Mouse (Mus musculus) CH12.LX (cell line): ENCODE measurements around the gene Zfp507. TPM values are rescaled to one million over a fixed set of nuclear protein-coding genes. Genes with fewer than 3 reads are reported as not detected.

Source experiments
- DNase-seq: peaks from one replicate; pipeline ENCODE4 v3.0.0-alpha.2; 2013; ENCODE audit errors: extremely low read depth
- H3K27ac ChIP-seq: 2 replicates; pipeline ENCODE4 v1.5.1; 2012; ENCODE audit warnings: low read depth, mild to moderate bottlenecking, control low read depth, moderate library complexity; ENCODE audit not compliant: insufficient read depth
- H3K27me3 ChIP-seq: replicated peaks from 2 replicates; pipeline ENCODE3; 2012; ENCODE audit warnings: inconsistent platforms
- H3K36me3 ChIP-seq, 2 experiments: replicated peaks in 1 of 2; 2 replicates each; pipeline versions ENCODE3 to v1.6.1; 2012; ENCODE audit warnings: inconsistent platforms in 1 of 2, low read length in 1 of 2, mild to moderate bottlenecking in 1 of 2, mixed read lengths in 1 of 2, moderate library complexity in 1 of 2; ENCODE audit not compliant: control insufficient read depth in 1 of 2, insufficient read depth in 1 of 2
- H3K4me1 ChIP-seq, 2 experiments: 2 replicates each; pipeline ENCODE4 v1.6.1; 2012; ENCODE audit warnings: inconsistent platforms in 1 of 2, moderate library complexity in 1 of 2; ENCODE audit not compliant: insufficient read depth in 2 of 2, control insufficient read depth in 1 of 2
- H3K4me2 ChIP-seq: 2 replicates; pipeline ENCODE4 v1.6.1; 2012; ENCODE audit warnings: low read depth, mild to moderate bottlenecking, control low read depth; ENCODE audit not compliant: poor library complexity, insufficient read depth, severe bottlenecking
- H3K4me3 ChIP-seq, 3 experiments: fragments of 150-350 bp in 1 of 3; sonication (generic) in 1 of 3; replicated peaks in 1 of 3; 2 replicates each; pipeline versions ENCODE3 to v1.5.1; 2011 to 2012; ENCODE audit warnings: low read depth in 2 of 3, low read length in 2 of 3, mild to moderate bottlenecking in 2 of 3, moderate library complexity in 2 of 3, control low read depth in 1 of 3, improper control_type of control experiment in 1 of 3, inconsistent platforms in 1 of 3, mixed read lengths in 1 of 3; ENCODE audit not compliant: poor library complexity in 1 of 3
- H3K79me2 ChIP-seq: replicated peaks from 2 replicates; pipeline ENCODE4 v1.6.1; 2012; ENCODE audit warnings: mild to moderate bottlenecking, moderate library complexity; ENCODE audit not compliant: control insufficient read depth, poor library complexity, insufficient read depth, severe bottlenecking; ENCODE audit errors: extremely low read depth
- H3K9ac ChIP-seq: 2 replicates; pipeline ENCODE4 v1.6.1; 2012; ENCODE audit warnings: low read depth, mild to moderate bottlenecking, control low read depth, moderate library complexity; ENCODE audit not compliant: insufficient read depth
- H3K9me3 ChIP-seq: replicated peaks from 2 replicates; pipeline ENCODE3; 2012; ENCODE audit warnings: low read length, inconsistent platforms, mixed read lengths
- BHLHE40 ChIP-seq: IDR thresholded peaks from 2 replicates; pipeline ENCODE4 v1.6.1; 2011; ENCODE audit warnings: mild to moderate bottlenecking, low read depth, low read length, improper control_type of control experiment
- CHD1 ChIP-seq: IDR thresholded peaks from 2 replicates; pipeline ENCODE4 v1.6.1; 2012; ENCODE audit warnings: low read depth, low read length, improper control_type of control experiment, inconsistent platforms
- CTCF ChIP-seq, 2 experiments: IDR thresholded peaks in 1 of 2; conservative IDR thresholded peaks in 1 of 2; 2 replicates each; pipeline ENCODE4 v1.5.1; 2011 to 2012; ENCODE audit warnings: low read depth in 2 of 2, low read length in 2 of 2, improper control_type of control experiment in 1 of 2, inconsistent platforms in 1 of 2, mild to moderate bottlenecking in 1 of 2, moderate library complexity in 1 of 2
- GABPA ChIP-seq: IDR thresholded peaks from 2 replicates; pipeline ENCODE4 v1.6.1; 2012; ENCODE audit warnings: low read depth, low read length, improper control_type of control experiment, inconsistent platforms; ENCODE audit not compliant: insufficient replicate concordance
- HCFC1 ChIP-seq: IDR thresholded peaks from 2 replicates; pipeline ENCODE4 v1.6.1; 2012; ENCODE audit warnings: low read depth, mild to moderate bottlenecking, inconsistent platforms, low read length, improper control_type of control experiment
- IRF4 ChIP-seq: IDR thresholded peaks from 2 replicates; pipeline ENCODE4 v1.6.1; 2014; ENCODE audit warnings: low read depth, mild to moderate bottlenecking, inconsistent platforms, low read length, improper control_type of control experiment
- JUN ChIP-seq: IDR thresholded peaks from 2 replicates; pipeline ENCODE4 v1.6.1; 2011; ENCODE audit warnings: low read depth, mild to moderate bottlenecking, low read length, improper control_type of control experiment, moderate library complexity; ENCODE audit not compliant: insufficient read depth
- MAFK ChIP-seq: IDR thresholded peaks from 2 replicates; pipeline ENCODE4 v1.6.1; 2011; ENCODE audit warnings: low read length, improper control_type of control experiment; ENCODE audit not compliant: insufficient replicate concordance
- MAZ ChIP-seq: IDR thresholded peaks from 2 replicates; pipeline ENCODE4 v1.6.1; 2012; ENCODE audit warnings: low read depth, mild to moderate bottlenecking, inconsistent platforms, low read length, improper control_type of control experiment, moderate library complexity
- MEF2A ChIP-seq: IDR thresholded peaks from 2 replicates; pipeline ENCODE4 v1.6.1; 2014; ENCODE audit warnings: low read depth, mild to moderate bottlenecking, inconsistent platforms, low read length, improper control_type of control experiment, borderline replicate concordance
- MYC ChIP-seq: IDR thresholded peaks from 2 replicates; pipeline ENCODE4 v1.6.1; 2011; ENCODE audit warnings: low read depth, mild to moderate bottlenecking, improper control_type of control experiment, low read length
- NRF1 ChIP-seq: IDR thresholded peaks from 2 replicates; pipeline ENCODE4 v1.6.1; 2014; ENCODE audit warnings: low read depth, mild to moderate bottlenecking, inconsistent platforms, low read length, improper control_type of control experiment, moderate library complexity
- POLR2A ChIP-seq: IDR thresholded peaks from 2 replicates; pipeline ENCODE4 v1.6.1; 2011; ENCODE audit warnings: low read depth, mild to moderate bottlenecking, improper control_type of control experiment, low read length
- RCOR1 ChIP-seq: conservative IDR thresholded peaks from 2 replicates; pipeline ENCODE4 v1.6.1; 2012; ENCODE audit warnings: low read depth, mild to moderate bottlenecking, inconsistent platforms, low read length, improper control_type of control experiment
- TCF12 ChIP-seq: IDR thresholded peaks from 2 replicates; pipeline ENCODE4 v1.6.1; 2014; ENCODE audit warnings: low read depth, mild to moderate bottlenecking, inconsistent platforms, low read length, improper control_type of control experiment
- UBTF ChIP-seq: IDR thresholded peaks from 2 replicates; pipeline ENCODE4 v1.6.1; 2012; ENCODE audit warnings: low read depth, mild to moderate bottlenecking, inconsistent platforms, low read length, improper control_type of control experiment, moderate library complexity
- USF1 ChIP-seq: IDR thresholded peaks from 2 replicates; pipeline ENCODE4 v1.6.1; 2014; ENCODE audit warnings: low read depth, mild to moderate bottlenecking, inconsistent platforms, low read length, improper control_type of control experiment
- ZC3H11A ChIP-seq: IDR thresholded peaks from 2 replicates; pipeline ENCODE4 v1.6.1; 2012; ENCODE audit warnings: low read depth, mild to moderate bottlenecking, inconsistent platforms, low read length, improper control_type of control experiment
- ZMIZ1 ChIP-seq: IDR thresholded peaks from 2 replicates; pipeline ENCODE4 v1.6.1; 2012; ENCODE audit warnings: low read depth, mild to moderate bottlenecking, inconsistent platforms, low read length, improper control_type of control experiment
- dilution Hi-C: fragments of 300-500 bp; cut with MboI; formaldehyde crosslinking; loops from 2 replicates; pipeline ENCODE4 v1.14.3; 2020; ENCODE audit warnings: low sequenced_read_pairs; ENCODE audit not compliant: extremely low pct_unique_long_range_greater_than_20kb, extremely low pct_ligation_motif_present
- in situ Hi-C: fragments of 300-500 bp; cut with MboI; formaldehyde crosslinking; loops from 3 replicates; pipeline ENCODE4 v1.14.3; 2019; ENCODE audit warnings: low sequenced_read_pairs, low pct_ligation_motif_present, low pct_unique_long_range_greater_than_20kb, mixed read lengths
- polyA plus RNA-seq: library from polyadenylated mRNA; unstranded; fragments of >175 nt; gene quantifications from 2 replicates; pipeline ENCODE4 v1.2.1, GENCODE M21; 2012; ENCODE audit warnings: low read depth; ENCODE audit not compliant: insufficient read length
- total RNA-seq, 2 experiments: library from RNA; depleted of rRNA; stranded (reverse); fragments of 300-350 nt in 1 of 2; fragments of >200 nt in 1 of 2; gene quantifications; 2 replicates each; pipeline ENCODE4 v1.2.3; 2012 to 2014

The Zfp507 gene
- total and polyA plus RNA-seq, 3 experiments, result 10.4 to 19.8 (median 19.5) TPM

- no peak overlapping the region for H3K9ac ChIP-seq
- dilution Hi-C loops, result no loop called here
- peaks cover 73 to 95% of the 10 kb centered on the region in 2 experiments for H3K36me3 ChIP-seq
These were observed 10.5 kb downstream of the Zfp507 start for GRCm38 (mm10) chr7:35792150-35792848.

GRCm38 (mm10) chr7:35790926-35791325 is 11.9 kb downstream of the Zfp507 start:
- dilution Hi-C loops, result no loop called here
- H3K9ac ChIP-seq, result no peak overlapping the region
- no peak overlapping the region for H3K27ac ChIP-seq
- no peaks in the 10 kb centered on the region for H3K9me3 ChIP-seq
- peaks cover 75 to 94% of the 10 kb centered on the region in 2 experiments for H3K36me3 ChIP-seq
- peaks cover 0 to 8% of the 10 kb centered on the region in 2 experiments; a peak in 1 of 4 replicates for H3K4me1 ChIP-seq
- no peak for DNase-seq
- in situ Hi-C loops, result no loop called here
- H3K27me3 ChIP-seq, result no peaks in the 10 kb centered on the region
- no peak overlapping the region for H3K4me3 ChIP-seq
- no peak for TF ChIP-seq BHLHE40
- TF ChIP-seq NRF1, result no peak
- TF ChIP-seq RCOR1, result no peak
- TF ChIP-seq GABPA, result no peak
- TF ChIP-seq ZMIZ1, result no peak
- no peak for TF ChIP-seq MAFK
- TF ChIP-seq MYC, result no peak
- TF ChIP-seq IRF4, result no peak
- no peak for TF ChIP-seq CHD1
- no peak for TF ChIP-seq JUN
- H3K4me2 ChIP-seq, result no peak overlapping the region
- H3K79me2 ChIP-seq, result 0 out of 2 replicates have a peak, but pooled peaks cover 2% of the 10 kb centered on the region

More at GRCm38 (mm10) chr7:35792150-35792848, 10.5 kb downstream of the Zfp507 start:
- no peak overlapping the region for H3K4me3 ChIP-seq
- no peak for TF ChIP-seq ZC3H11A
- TF ChIP-seq POLR2A, result no peak
- no peak for TF ChIP-seq HCFC1
- no peak for TF ChIP-seq MAFK
- TF ChIP-seq TCF12, result no peak
- no peak for TF ChIP-seq ZMIZ1
- no peak for TF ChIP-seq MAZ
- no peak for TF ChIP-seq CTCF (conservative IDR thresholded peaks at IDR 0.05 in 1 of 2, IDR thresholded peaks at IDR 0.05 in 1 of 2; ENCODE audit: low read depth in 2 of 2, low read length in 2 of 2)
- TF ChIP-seq MEF2A, result no peak
- no peak for TF ChIP-seq UBTF
- TF ChIP-seq BHLHE40, result no peak
- TF ChIP-seq IRF4, result no peak
- no peak for TF ChIP-seq JUN
- no peak for TF ChIP-seq USF1
- H3K4me2 ChIP-seq, result no peak overlapping the region
- no peak for DNase-seq
- in situ Hi-C loops, result no loop called here
- H3K4me1 ChIP-seq, result peaks cover 0 to 21% of the 10 kb centered on the region in 2 experiments; a peak in 2 of 4 replicates
- no peaks in the 10 kb centered on the region for H3K9me3 ChIP-seq
- peaks cover 2% of the 10 kb centered on the region; the same call in 1 of the 2 replicates for H3K79me2 ChIP-seq
- no peak overlapping the region for H3K27ac ChIP-seq
- H3K27me3 ChIP-seq, result no peaks in the 10 kb centered on the region
